Mouse (Mus musculus) neural tube, embryonic 12.5 days (tissue): Measurements from ENCODE around the gene Gja3. TPM values are rescaled to one million over a fixed set of nuclear protein-coding genes. Genes with fewer than 3 reads are reported as not detected.
"Not testable (repeated sequence)": the region's sequence is repeated elsewhere in the genome, so short reads cannot be mapped to it uniquely, and the experiment has no call there.

ENCODE experiments used
- ATAC-seq: fragments of 200-750 bp; cut with Nextera tagmentation; 2 replicates; pipeline ENCODE4 v1.8.0; 2017; ENCODE audit warnings: low read depth, mild to moderate bottlenecking, moderate TSS enrichment, moderate library complexity; ENCODE audit not compliant: low FRiP score
- H3K27ac ChIP-seq: fragments of 300-500 bp; sonication (generic); 2 replicates; pipeline ENCODE4 v1.5.1; 2016
- H3K27me3 ChIP-seq: fragments of 300-500 bp; sonication (generic); replicated peaks from 2 replicates; pipeline ENCODE4 v1.6.1; 2016; ENCODE audit warnings: mild to moderate bottlenecking
- H3K36me3 ChIP-seq: fragments of 300-500 bp; sonication (generic); 2 replicates; pipeline ENCODE4 v1.6.1; 2016; ENCODE audit warnings: mild to moderate bottlenecking
- H3K4me1 ChIP-seq: fragments of 300-500 bp; sonication (generic); 2 replicates; pipeline ENCODE4 v1.6.1; 2016
- H3K4me2 ChIP-seq: fragments of 300-500 bp; sonication (generic); replicated peaks from 2 replicates; pipeline ENCODE4 v1.6.1; 2016; ENCODE audit warnings: mild to moderate bottlenecking
- H3K4me3 ChIP-seq: fragments of 300-500 bp; sonication (generic); 2 replicates; pipeline ENCODE4 v1.5.1; 2016
- H3K9ac ChIP-seq: fragments of 300-500 bp; sonication (generic); 2 replicates; pipeline ENCODE4 v1.6.1; 2016; ENCODE audit warnings: mild to moderate bottlenecking
- H3K9me3 ChIP-seq: fragments of 300-500 bp; sonication (generic); 2 replicates; pipeline ENCODE4 v1.6.1; 2016; ENCODE audit warnings: mild to moderate bottlenecking
- WGBS: fragments of 180-500 bp; shearing (Covaris S2); methylation state at CpG from one replicate; pipeline ENCODE4 v1.1.7; 2016; 5-methylcytosine and 5-hydroxymethylcytosine counted together
- polyA plus RNA-seq: library from polyadenylated mRNA; unstranded; fragments of >200 nt; fragmentation: Nextera tagmentation; extraction: Ambion mirVana; gene quantifications from 2 replicates; pipeline ENCODE4 v1.2.1, GENCODE M21; 2016

The Gja3 gene
- polyA plus RNA-seq, 1 experiment from 2014 or later: 1.4 TPM

DNA sequence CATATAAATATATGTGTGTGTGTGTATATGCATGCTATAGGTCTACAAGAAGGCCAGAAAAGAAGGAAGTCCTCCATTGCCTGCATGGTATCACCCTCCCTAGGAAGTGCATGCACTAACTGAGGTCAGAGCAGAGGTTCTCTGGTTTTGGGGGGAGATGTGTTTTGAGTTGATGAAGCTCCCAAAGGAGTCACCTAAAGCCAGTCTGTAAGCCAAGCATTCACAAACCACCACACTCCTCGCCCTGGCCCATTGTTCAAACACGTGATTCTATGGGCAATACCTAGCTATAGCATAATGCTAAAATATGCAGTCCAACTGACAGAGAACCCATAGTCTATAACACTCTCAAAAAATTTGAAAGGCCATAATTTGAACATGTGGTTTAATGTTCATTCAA lies 39.5 kb downstream of the Gja3 start:
- no peaks in the 10 kb centered on the region for H3K36me3 ChIP-seq
- no peak overlapping the region for H3K9ac ChIP-seq
- no peak for ATAC-seq
- WGBS: 81% methylated on average over 2 of the region's 2 CpGs
- H3K9me3 ChIP-seq: no peaks in the 10 kb centered on the region
- H3K27me3 ChIP-seq: no peaks in the 10 kb centered on the region
- H3K4me2 ChIP-seq: no peak overlapping the region
- H3K27ac ChIP-seq: no peak overlapping the region
- no peaks in the 10 kb centered on the region for H3K4me1 ChIP-seq
- no peak overlapping the region for H3K4me3 ChIP-seq

GRCm38 (mm10) chr14:57016806-57017205 lies 41.1 kb downstream of the Gja3 start:
- H3K4me3 ChIP-seq, H3K4me2 ChIP-seq, H3K4me1 ChIP-seq, H3K36me3 ChIP-seq, H3K27me3 ChIP-seq, H3K9me3 ChIP-seq, H3K9ac ChIP-seq, H3K27ac ChIP-seq, ATAC-seq: not testable (repeated sequence)

GRCm38 (mm10) chr14:56988621-56989020 lies 69.3 kb downstream of the Gja3 start:
- no peak overlapping the region for H3K4me3 ChIP-seq
- ATAC-seq: no peak
- no peak overlapping the region for H3K27ac ChIP-seq
- no peaks in the 10 kb centered on the region for H3K36me3 ChIP-seq
- no peaks in the 10 kb centered on the region for H3K27me3 ChIP-seq
- WGBS: 67% methylated on average over 4 of the region's 4 CpGs
- no peak overlapping the region for H3K9ac ChIP-seq
- no peak overlapping the region for H3K4me2 ChIP-seq
- H3K4me1 ChIP-seq: no peaks in the 10 kb centered on the region
- H3K9me3 ChIP-seq: no peaks in the 10 kb centered on the region

Other genes with a start within 250 kb of the Gja3 start
- gene Zmym5, start 246.4 kb downstream of the Gja3 start, polyA plus RNA-seq: 33.3 and 36.3 TPM in 2 replicates
- 75.4 and 79.8 TPM in 2 replicates for gene Zmym2, start 171.4 kb downstream of the Gja3 start, polyA plus RNA-seq
- gene Gjb2, start 46.6 kb upstream of the Gja3 start, polyA plus RNA-seq: 25.3 and 29.6 TPM in 2 replicates
- not detected in 2 replicates for gene Gm4491, start 57.8 kb upstream of the Gja3 start, polyA plus RNA-seq
- 9.5 and 10.5 TPM in 2 replicates for gene Gjb6, start 75.5 kb upstream of the Gja3 start, polyA plus RNA-seq